Mouse (Mus musculus): ENCODE measurements around the gene Inppl1. TPM values are rescaled to one million over a fixed set of nuclear protein-coding genes. Genes with fewer than 3 reads are reported as not detected.

The Inppl1 gene
- 31.6 and 55.6 TPM in 2 replicates for total RNA-seq (2014; fragmentation: Nextera tagmentation)
- 41.0 and 43.2 TPM in 2 replicates for total RNA-seq (2017)
- 54.1 and 62.2 TPM in 2 replicates for polyA plus RNA-seq (2012)

DNA sequence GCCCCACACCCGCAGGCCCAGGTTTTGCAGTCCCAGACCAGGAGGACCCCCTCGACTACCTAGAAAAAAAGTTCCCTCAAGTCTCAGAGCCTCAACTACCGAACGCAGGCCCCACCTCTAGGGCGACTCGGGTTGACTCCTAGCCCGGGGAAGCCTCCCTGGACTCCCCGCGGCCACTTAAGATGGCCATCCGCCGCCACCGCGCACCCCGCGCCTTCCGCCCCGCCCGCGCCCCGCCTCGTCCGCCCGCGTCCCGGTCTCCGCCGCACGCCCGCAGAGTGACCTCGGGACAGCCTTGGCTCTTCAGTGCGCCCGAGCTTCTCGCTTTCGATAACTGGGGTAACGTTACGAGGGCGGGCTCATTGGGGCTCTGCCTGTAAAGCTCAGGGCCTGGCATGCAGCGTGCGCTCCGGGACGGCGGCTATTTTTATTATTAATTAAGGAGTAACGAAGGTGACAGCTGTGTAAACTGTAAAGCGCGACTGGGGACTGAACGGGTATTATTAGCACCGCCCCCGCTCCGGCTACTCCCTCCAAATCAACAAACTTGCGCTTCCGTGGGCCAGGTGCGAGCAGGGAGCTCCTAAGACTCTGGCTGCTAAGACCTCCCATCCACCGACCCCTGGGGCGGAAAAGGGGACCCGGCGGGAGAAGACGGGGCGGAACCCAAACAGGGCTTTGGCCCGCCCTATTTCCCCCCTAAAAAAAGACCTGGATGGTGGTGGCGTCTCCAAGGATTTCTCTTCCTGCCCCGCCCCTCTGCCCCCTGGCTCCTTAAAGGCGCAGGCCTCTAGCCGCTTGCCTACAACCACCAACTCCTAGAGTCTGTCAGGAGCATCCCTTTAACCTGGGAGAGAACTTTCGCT is at the start of gene Inppl1:
Inppl1 (minus strand) TSS at position 624 of the 866 bp plus-strand sequence.
- H3K4me3 ChIP-seq (ENCODE audit: low read depth, low read length) = peak within 1 kb of the TSS; percentile 80
- peaks cover 26% of the 10 kb centered on the region for H3K4me1 ChIP-seq (ENCODE audit: insufficient read depth, low read depth, low read length)
- H3K36me3 ChIP-seq (replicated peaks) = peaks cover 25% of the 10 kb centered on the region
- ATAC-seq (ENCODE audit: extremely low read depth, insufficient number of reproducible peaks, low FRiP score, poor library complexity, severe bottlenecking) = 0 out of 2 replicates have a peak, but pooled peaks have one; percentile 29
- no peaks in the 10 kb centered on the region for H3K9me3 ChIP-seq (replicated peaks)
- H3K27me3 ChIP-seq (ENCODE audit: insufficient read depth, low read length) = peaks cover 15% of the 10 kb centered on the region
- DNase-seq (ENCODE audit: low spot score) = peak; percentile 65
- TF ChIP-seq CTCF (IDR thresholded peaks at IDR 0.05; ENCODE audit: low read depth, low read length) = no peak
- TF ChIP-seq GATA1 (IDR thresholded peaks at IDR 0.05; ENCODE audit: borderline replicate concordance, low read length) = no peak
- no peak for TF ChIP-seq POLR2AphosphoS5 (IDR thresholded peaks at IDR 0.05; ENCODE audit: insufficient replicate concordance, low read depth, low read length)
- TF ChIP-seq TAL1 (conservative IDR thresholded peaks at IDR 0.05; ENCODE audit: low read depth, low read length) = no peak
- no peak for TF ChIP-seq GATA2 (IDR thresholded peaks at IDR 0.05; ENCODE audit: borderline replicate concordance, low read depth, low read length)

DNA sequence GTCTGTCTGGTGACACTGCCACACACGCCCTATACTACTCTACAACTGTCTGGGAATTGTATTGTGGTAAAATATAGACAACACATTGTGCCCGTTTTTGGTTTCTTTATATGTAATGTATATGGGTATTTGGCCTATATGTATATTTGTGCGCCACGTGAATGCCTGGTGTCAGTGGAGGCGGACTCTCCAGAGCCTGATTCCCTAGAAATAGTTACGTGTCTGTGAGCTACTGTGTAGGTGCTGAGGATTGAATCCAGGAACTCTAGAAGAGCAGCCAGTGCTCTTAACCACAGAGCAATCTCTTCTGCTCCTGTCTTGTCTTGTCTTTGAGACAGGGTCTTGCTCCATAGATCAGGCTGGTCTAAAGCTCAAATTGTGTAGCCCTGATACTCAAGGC is 48.2 kb upstream of the Inppl1 start:
- ATAC-seq (ENCODE audit: extremely low read depth, insufficient number of reproducible peaks, low FRiP score, poor library complexity, severe bottlenecking) = no peak

DNA sequence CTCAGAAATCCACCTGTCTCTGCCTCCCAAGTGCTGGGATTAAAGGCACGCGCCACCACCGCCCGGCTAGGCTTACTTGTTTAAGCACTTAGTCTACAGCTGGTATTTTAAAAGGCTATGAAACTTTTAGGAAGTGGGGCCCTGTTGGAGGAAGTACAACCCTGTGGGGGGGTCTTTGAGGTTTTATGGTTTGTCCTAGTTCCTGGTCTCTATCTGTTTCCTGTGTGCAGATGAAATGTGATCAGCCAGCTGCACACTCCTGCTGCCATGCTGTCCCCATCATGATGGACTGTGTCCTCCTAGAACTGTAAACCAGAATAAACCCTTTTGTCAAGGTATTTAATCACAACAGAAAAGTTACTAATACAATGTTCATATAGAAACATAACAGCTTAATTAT is 46.1 kb upstream of the Inppl1 start:
- peaks cover 17% of the 10 kb centered on the region for H3K27me3 ChIP-seq (ENCODE audit: insufficient read depth, low read length)
- TF ChIP-seq TAL1 (conservative IDR thresholded peaks at IDR 0.05; ENCODE audit: low read depth, low read length) (no peak), CTCF (IDR thresholded peaks at IDR 0.05; ENCODE audit: low read depth, low read length) (no peak), GATA1 (IDR thresholded peaks at IDR 0.05; ENCODE audit: borderline replicate concordance, low read length) (no peak), GATA2 (IDR thresholded peaks at IDR 0.05; ENCODE audit: borderline replicate concordance, low read depth, low read length) (no peak), POLR2AphosphoS5 (IDR thresholded peaks at IDR 0.05; ENCODE audit: insufficient replicate concordance, low read depth, low read length) (no peak)
- DNase-seq (ENCODE audit: low spot score) = no peak
- H3K4me3 ChIP-seq (ENCODE audit: low read depth, low read length) = no peak overlapping the region
- H3K36me3 ChIP-seq (replicated peaks) = no peaks in the 10 kb centered on the region
- H3K9me3 ChIP-seq (replicated peaks) = no peaks in the 10 kb centered on the region
- ATAC-seq (ENCODE audit: extremely low read depth, insufficient number of reproducible peaks, low FRiP score, poor library complexity, severe bottlenecking) = no peak
- no peaks in the 10 kb centered on the region for H3K4me1 ChIP-seq (ENCODE audit: insufficient read depth, low read depth, low read length)

More for the DNA sequence above, 48.2 kb upstream of the Inppl1 start:
- Histone ChIP-seq H3K27me3 (ENCODE audit: insufficient read depth, low read length) (peaks cover 21% of the 10 kb centered on the region), H3K9me3 (replicated peaks) (no peaks in the 10 kb centered on the region), H3K4me1 (ENCODE audit: insufficient read depth, low read depth, low read length) (peaks cover under 1% of the 10 kb centered on the region; the same call in 1 of the 2 replicates), H3K36me3 (replicated peaks) (no peaks in the 10 kb centered on the region), H3K4me3 (ENCODE audit: low read depth, low read length) (no peak overlapping the region)
- TF ChIP-seq CTCF (IDR thresholded peaks at IDR 0.05; ENCODE audit: low read depth, low read length) (no peak), POLR2AphosphoS5 (IDR thresholded peaks at IDR 0.05; ENCODE audit: insufficient replicate concordance, low read depth, low read length) (no peak), TAL1 (conservative IDR thresholded peaks at IDR 0.05; ENCODE audit: low read depth, low read length) (no peak), GATA1 (IDR thresholded peaks at IDR 0.05; ENCODE audit: borderline replicate concordance, low read length) (no peak), GATA2 (IDR thresholded peaks at IDR 0.05; ENCODE audit: borderline replicate concordance, low read depth, low read length) (no peak)
- no peak for DNase-seq (ENCODE audit: low spot score)

DNA sequence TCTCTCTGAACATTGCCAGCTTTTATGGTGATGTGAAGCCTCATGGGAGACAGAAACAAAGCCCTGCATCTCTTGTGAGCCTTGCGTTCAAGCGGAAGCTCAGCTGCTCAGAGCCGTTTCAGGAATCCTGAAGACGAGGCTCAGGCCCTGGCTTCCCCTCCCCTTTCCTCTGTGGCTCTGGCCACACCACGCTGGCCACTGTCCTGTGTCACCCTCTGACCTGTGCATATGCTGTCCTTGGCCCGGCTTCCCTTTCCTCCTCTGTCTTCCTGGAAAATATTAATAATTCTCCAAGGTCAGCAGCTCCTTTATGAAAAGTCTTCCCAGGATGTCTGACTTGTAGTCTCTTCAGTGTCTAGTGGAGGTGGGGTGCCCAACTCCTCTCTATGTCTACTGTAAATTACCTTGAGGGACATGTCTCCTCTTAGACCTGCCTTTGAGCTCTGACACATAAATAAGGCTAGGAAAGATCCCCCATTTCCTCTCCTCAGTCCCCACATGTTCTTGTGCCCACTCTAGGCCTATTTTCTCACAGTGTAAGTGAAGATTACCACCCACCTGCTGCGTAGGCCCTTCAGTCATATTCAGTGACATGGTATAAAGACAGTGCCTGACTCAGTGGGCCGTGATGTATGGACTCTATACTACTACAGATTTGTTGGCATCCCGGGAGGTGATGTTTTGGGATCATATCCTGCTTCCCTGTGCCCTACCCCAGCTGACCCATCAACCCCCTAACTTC is 44.6 kb upstream of the Inppl1 start:
- peaks cover 19% of the 10 kb centered on the region for H3K27me3 ChIP-seq (ENCODE audit: insufficient read depth, low read length)
- no peaks in the 10 kb centered on the region for H3K4me1 ChIP-seq (ENCODE audit: insufficient read depth, low read depth, low read length)
- H3K9me3 ChIP-seq (replicated peaks) = no peaks in the 10 kb centered on the region
- no peak for TF ChIP-seq POLR2AphosphoS5 (IDR thresholded peaks at IDR 0.05; ENCODE audit: insufficient replicate concordance, low read depth, low read length)
- no peak for TF ChIP-seq GATA2 (IDR thresholded peaks at IDR 0.05; ENCODE audit: borderline replicate concordance, low read depth, low read length)
- no peak for TF ChIP-seq TAL1 (conservative IDR thresholded peaks at IDR 0.05; ENCODE audit: low read depth, low read length)
- no peak for TF ChIP-seq GATA1 (IDR thresholded peaks at IDR 0.05; ENCODE audit: borderline replicate concordance, low read length)
- TF ChIP-seq CTCF (IDR thresholded peaks at IDR 0.05; ENCODE audit: low read depth, low read length) = no peak
- H3K4me3 ChIP-seq (ENCODE audit: low read depth, low read length) = no peak overlapping the region
- DNase-seq (ENCODE audit: low spot score) (no peak), ATAC-seq (ENCODE audit: extremely low read depth, insufficient number of reproducible peaks, low FRiP score, poor library complexity, severe bottlenecking) (no peak)
- H3K36me3 ChIP-seq (replicated peaks) = no peaks in the 10 kb centered on the region

DNA sequence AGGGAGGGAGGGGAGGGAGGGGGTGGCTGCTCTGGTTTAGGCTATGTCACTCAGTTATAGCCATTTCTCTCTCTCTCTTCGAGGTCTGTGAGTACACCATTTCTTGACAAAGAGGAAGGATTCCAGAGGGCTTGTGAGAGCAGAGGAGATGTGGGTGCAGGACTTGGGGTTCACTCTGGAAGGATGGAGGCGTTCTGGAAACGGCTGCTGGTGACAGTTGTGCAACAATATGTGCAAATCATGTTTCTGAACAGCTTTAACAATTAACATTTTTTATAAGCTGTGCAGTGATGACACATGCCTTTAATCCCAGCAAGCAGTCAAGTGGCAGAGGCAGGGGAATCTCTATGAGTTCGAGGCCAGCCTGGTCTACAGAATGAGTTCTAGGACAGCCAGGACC is 42.8 kb upstream of the Inppl1 start:
- peaks cover 16% of the 10 kb centered on the region for H3K27me3 ChIP-seq (ENCODE audit: insufficient read depth, low read length)
- no peak for TF ChIP-seq POLR2AphosphoS5 (IDR thresholded peaks at IDR 0.05; ENCODE audit: insufficient replicate concordance, low read depth, low read length)
- no peak for TF ChIP-seq GATA1 (IDR thresholded peaks at IDR 0.05; ENCODE audit: borderline replicate concordance, low read length)
- no peak for TF ChIP-seq TAL1 (conservative IDR thresholded peaks at IDR 0.05; ENCODE audit: low read depth, low read length)
- no peak for TF ChIP-seq GATA2 (IDR thresholded peaks at IDR 0.05; ENCODE audit: borderline replicate concordance, low read depth, low read length)
- no peak for TF ChIP-seq CTCF (IDR thresholded peaks at IDR 0.05; ENCODE audit: low read depth, low read length)
- ATAC-seq (ENCODE audit: extremely low read depth, insufficient number of reproducible peaks, low FRiP score, poor library complexity, severe bottlenecking) = no peak

More for the DNA sequence above, 42.8 kb upstream of the Inppl1 start:
- Histone ChIP-seq H3K36me3 (replicated peaks) (no peaks in the 10 kb centered on the region), H3K4me3 (ENCODE audit: low read depth, low read length) (no peak overlapping the region), H3K9me3 (replicated peaks) (no peaks in the 10 kb centered on the region), H3K4me1 (ENCODE audit: insufficient read depth, low read depth, low read length) (no peaks in the 10 kb centered on the region)
- no peak for DNase-seq (ENCODE audit: low spot score)

All from G1E (cell line).